Comparison of ENCODE assay signal across 15 mouse cellular contexts in genomic region chr9:86099325-86099724, GRCm38 (mm10).
DNase-seq lines count a peak whose midpoint lies in the region; TF ChIP-seq lines count a peak whose summit lies in the region.
"Had no signal": no experiment of that assay in that cellular context is flagged by ENCODE, and none has a peak within 500 bp of the region (broad histone marks: within the 10 kb centered on the region; RNA-seq: fewer than 3 reads in every experiment).

No protein-coding gene starts in this region.

- TF ChIP-seq EP300 in CH12.LX (IDR thresholded peaks at IDR 0.05; ENCODE audit: low read length), result peak; percentile 59; the same call in 1 of the 2 replicates

- H3K9ac ChIP-seq in CH12.LX (ENCODE audit: insufficient read depth, low read depth), result no peak overlapping the region

- H3K79me2 ChIP-seq in CH12.LX (replicated peaks; ENCODE audit: control insufficient read depth, extremely low read depth, insufficient read depth, poor library complexity, severe bottlenecking), result no peaks in the 10 kb centered on the region

- H3K9me3 ChIP-seq in CH12.LX (replicated peaks; ENCODE audit: low read length), result no peaks in the 10 kb centered on the region
- H3K9me3 ChIP-seq: G1E had no signal

- peaks cover 11 to 45% of the 10 kb centered on the region in 2 experiments for H3K4me1 ChIP-seq in CH12.LX (ENCODE audit: control insufficient read depth in 1 of 2, insufficient read depth in 2 of 2)

- no peak for TF ChIP-seq POLR2A in CH12.LX (IDR thresholded peaks at IDR 0.05; ENCODE audit: low read depth, low read length)

- no peak for DNase-seq in CH12.LX (ENCODE audit: extremely low read depth)
- DNase-seq in lung, postnatal 10 days, result no peak
- DNase-seq: adrenal gland, adult 2 months; adrenal gland, adult 8-10 months; adrenal gland, postnatal 10 days; adrenal gland, postnatal 14 days; adrenal gland, postnatal 25 days; adrenal gland, postnatal 36 days; B cell, adult 2 months; cerebellum, adult 11 months; cerebellum, adult 11-12 months; cerebellum, adult 18-20 months; cerebellum, adult 2 months; cerebellum, adult 8-10 months had no signal

- TF ChIP-seq CTCF in CH12.LX (conservative IDR thresholded peaks at IDR 0.05 in 1 of 2, IDR thresholded peaks at IDR 0.05 in 1 of 2; ENCODE audit: low read depth in 2 of 2, low read length in 2 of 2), result no peak

- in situ Hi-C loops in CH12.LX (cut with MboI; ENCODE audit: low pct_ligation_motif_present, low pct_unique_long_range_greater_than_20kb, low sequenced_read_pairs), result no loop called here

- TF ChIP-seq RAD21 in CH12.LX (IDR thresholded peaks at IDR 0.05; ENCODE audit: low read depth, low read length), result no peak

- no peaks in the 10 kb centered on the region for H3K27me3 ChIP-seq in CH12.LX (replicated peaks)

- dilution Hi-C loops in CH12.LX (cut with MboI; ENCODE audit: extremely low pct_ligation_motif_present, extremely low pct_unique_long_range_greater_than_20kb, low sequenced_read_pairs), result no loop called here

- H3K4me2 ChIP-seq in CH12.LX (ENCODE audit: insufficient read depth, low read depth, poor library complexity, severe bottlenecking), result no peak overlapping the region

- no peak overlapping the region for H3K4me3 ChIP-seq in CH12.LX (replicated peaks in 1 of 3; ENCODE audit: low read depth in 2 of 3, low read length in 2 of 3, poor library complexity in 1 of 3)

- H3K36me3 ChIP-seq in CH12.LX (replicated peaks in 1 of 2; ENCODE audit: control insufficient read depth in 1 of 2, insufficient read depth in 1 of 2, low read length in 1 of 2), result no peaks in the 10 kb centered on the region
- H3K36me3 ChIP-seq: G1E had no signal

- H3K27ac ChIP-seq in CH12.LX (ENCODE audit: insufficient read depth, low read depth), result no peak overlapping the region

TF ChIP-seq in CH12.LX, 34 proteins besides CTCF, POLR2A, EP300 and RAD21:
- TF ChIP-seq POLR2AphosphoS2 (IDR thresholded peaks at IDR 0.05; ENCODE audit: low read depth, low read length), result no peak
- peak; percentile 61 for TF ChIP-seq BHLHE40 (IDR thresholded peaks at IDR 0.05; ENCODE audit: low read depth, low read length)
- TF ChIP-seq GABPA (IDR thresholded peaks at IDR 0.05; ENCODE audit: insufficient replicate concordance, low read depth, low read length), result no peak
- TF ChIP-seq UBTF (IDR thresholded peaks at IDR 0.05; ENCODE audit: low read depth, low read length), result no peak
- 0 out of 2 replicates have a peak, but pooled peaks have one; percentile 26 for TF ChIP-seq IRF4 (IDR thresholded peaks at IDR 0.05; ENCODE audit: low read depth, low read length)
- TF ChIP-seq ETS1 (conservative IDR thresholded peaks at IDR 0.05; ENCODE audit: low read depth, low read length), result peak; percentile 13; the same call in 1 of the 2 replicates
- TF ChIP-seq ZNF384 (IDR thresholded peaks at IDR 0.05; ENCODE audit: low read depth, low read length), result peak; percentile 75
- no peak for TF ChIP-seq MAZ (IDR thresholded peaks at IDR 0.05; ENCODE audit: low read depth, low read length)
- 0 out of 2 replicates have a peak, but pooled peaks have one; percentile 17 for TF ChIP-seq MAFK (IDR thresholded peaks at IDR 0.05; ENCODE audit: insufficient replicate concordance, low read length)
TF ChIP-seq in CH12.LX: peak in this region for 5.
